Mouse (Mus musculus): Measurements from ENCODE around the gene Ctnnd1. TPM values are rescaled to one million over a fixed set of nuclear protein-coding genes. Genes with fewer than 3 reads are reported as not detected.
"Not testable (repeated sequence)": the region's sequence is repeated elsewhere in the genome, so short reads cannot be mapped to it uniquely, and the experiment has no call there.

Ctnnd1 gene
- polyA plus RNA-seq (2015; fragmentation: Nextera tagmentation; extraction: Ambion mirVana): 35.7 and 38.1 TPM in 2 replicates

DNA sequence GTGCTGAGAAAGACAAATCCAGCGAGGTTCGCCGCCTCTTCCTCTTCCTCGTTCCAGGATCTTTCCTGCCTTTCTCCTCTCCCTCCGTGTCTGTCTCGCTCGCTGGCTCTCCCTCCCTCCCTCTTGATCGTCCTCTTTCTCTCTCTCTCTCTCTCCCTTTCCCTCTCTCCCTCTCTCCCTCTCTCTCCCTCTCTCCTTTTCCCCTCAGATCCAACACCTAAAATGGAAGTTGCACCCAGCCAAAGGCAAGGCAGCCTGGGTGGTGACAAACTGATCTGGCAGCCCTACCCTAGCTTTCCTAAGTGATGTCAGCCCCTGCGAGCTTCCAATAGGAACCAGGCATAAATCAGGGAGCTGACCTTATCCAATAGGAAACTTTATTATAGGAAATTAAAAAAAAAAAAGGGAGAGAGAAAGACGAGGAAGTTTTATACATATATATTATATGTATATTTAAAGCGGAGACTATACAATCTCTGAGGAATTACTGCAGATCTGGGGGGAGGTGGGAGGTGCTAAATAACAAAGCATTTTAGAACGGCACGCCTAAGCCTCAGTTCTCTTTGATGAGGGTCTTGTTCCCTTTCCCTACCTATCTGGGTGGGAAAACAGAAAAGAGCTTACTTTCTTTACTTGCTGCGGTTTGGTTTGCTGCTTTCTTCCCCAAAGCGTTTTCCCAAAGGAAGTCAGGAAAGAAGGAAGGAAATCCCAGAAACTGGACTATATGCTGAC, at the start of gene Ctnnd1:
Ctnnd1 (minus strand) TSS at position 302 of the 732 bp plus-strand sequence.
- H3K4me1 ChIP-seq: peaks cover 29% of the 10 kb centered on the region
- peak within 1 kb of the TSS; percentile 63 for H3K4me3 ChIP-seq
- WGBS: 1% methylated on average over 15 of the region's 15 CpGs
- H3K9me3 ChIP-seq: no peaks in the 10 kb centered on the region
- peak within 1 kb of the TSS; percentile 79 for H3K9ac ChIP-seq (replicated peaks)
- no peaks in the 10 kb centered on the region for H3K36me3 ChIP-seq
- peak within 1 kb of the TSS; percentile 82 for H3K4me2 ChIP-seq (replicated peaks)
- peak; percentile 99 for ATAC-seq (replicated peaks)
- H3K27me3 ChIP-seq: no peaks in the 10 kb centered on the region
- peak within 1 kb of the TSS; percentile 97 for H3K27ac ChIP-seq (replicated peaks)

DNA sequence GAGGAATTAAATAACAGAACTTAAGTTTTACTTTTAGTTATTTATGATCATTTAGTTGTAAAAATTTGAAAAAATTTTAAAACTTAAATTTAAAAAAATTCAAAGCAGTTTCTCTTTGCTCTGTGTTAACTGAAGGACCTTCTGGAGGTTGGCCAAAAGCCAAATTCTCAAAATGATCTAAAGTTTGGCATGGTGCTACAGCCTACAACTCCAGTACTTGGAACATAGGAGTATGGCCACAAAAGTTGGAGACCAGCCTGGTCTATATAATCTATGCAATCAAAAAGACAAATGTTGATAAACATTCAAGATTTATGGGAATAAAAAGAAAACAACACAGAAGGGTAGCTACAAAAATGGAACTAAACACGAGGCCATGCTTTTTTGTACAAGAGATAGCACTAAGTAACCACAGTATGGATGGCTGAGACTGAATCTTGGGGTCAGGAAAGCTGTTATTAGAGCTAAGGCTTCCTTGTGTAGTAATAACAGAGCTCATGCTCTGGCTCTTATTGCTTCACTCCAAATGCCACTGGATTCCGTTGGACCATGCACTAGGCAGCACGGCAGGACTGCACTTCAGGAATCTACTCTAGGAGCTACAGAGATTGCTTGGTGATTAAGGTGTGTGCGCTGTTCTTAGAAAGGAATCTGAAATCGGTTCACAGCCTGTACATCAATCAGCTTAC, 44.6 kb upstream of the Ctnnd1 start:
- no peaks in the 10 kb centered on the region for H3K27me3 ChIP-seq
- no peak overlapping the region for H3K4me2 ChIP-seq (replicated peaks)
- ATAC-seq (replicated peaks): no peak
- no peaks in the 10 kb centered on the region for H3K4me1 ChIP-seq
- WGBS: 92% methylated on average over 5 of the region's 5 CpGs
- no peak overlapping the region for H3K4me3 ChIP-seq
- H3K9me3 ChIP-seq: no peaks in the 10 kb centered on the region
- no peak overlapping the region for H3K9ac ChIP-seq (replicated peaks)
- H3K36me3 ChIP-seq: peaks cover 63% of the 10 kb centered on the region
- no peak overlapping the region for H3K27ac ChIP-seq (replicated peaks)

DNA sequence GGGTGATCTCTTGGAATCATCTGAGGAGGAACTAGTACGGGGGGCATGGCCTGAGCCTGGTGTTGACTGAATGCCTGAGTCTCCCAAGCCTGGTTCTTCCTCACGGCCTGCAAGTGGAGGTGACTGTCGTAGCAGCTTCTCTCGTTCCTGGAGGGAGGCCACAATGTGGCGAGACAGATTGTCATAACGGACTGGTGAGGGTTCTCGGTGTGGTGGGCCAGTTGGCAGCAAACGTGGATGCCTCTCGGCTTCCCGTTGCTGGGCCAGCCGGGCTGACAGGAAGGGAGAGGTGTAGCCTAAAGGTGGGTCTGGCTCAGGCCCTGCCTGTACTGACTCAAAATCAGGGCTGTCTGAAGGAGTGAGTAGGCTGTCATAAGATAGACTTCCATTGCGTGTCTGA, 39.5 kb upstream of the Ctnnd1 start:
- Histone ChIP-seq H3K4me3 (no peak overlapping the region), H3K9ac (replicated peaks) (no peak overlapping the region), H3K9me3 (no peaks in the 10 kb centered on the region), H3K27ac (replicated peaks) (no peak overlapping the region), H3K4me1 (no peaks in the 10 kb centered on the region), H3K4me2 (replicated peaks) (no peak overlapping the region), H3K36me3 (peaks cover 88% of the 10 kb centered on the region), H3K27me3 (no peaks in the 10 kb centered on the region)
- ATAC-seq (replicated peaks): 0 out of 2 replicates have a peak, but pooled peaks have one; percentile 18
- WGBS: 89% methylated on average over 12 of the region's 12 CpGs

DNA sequence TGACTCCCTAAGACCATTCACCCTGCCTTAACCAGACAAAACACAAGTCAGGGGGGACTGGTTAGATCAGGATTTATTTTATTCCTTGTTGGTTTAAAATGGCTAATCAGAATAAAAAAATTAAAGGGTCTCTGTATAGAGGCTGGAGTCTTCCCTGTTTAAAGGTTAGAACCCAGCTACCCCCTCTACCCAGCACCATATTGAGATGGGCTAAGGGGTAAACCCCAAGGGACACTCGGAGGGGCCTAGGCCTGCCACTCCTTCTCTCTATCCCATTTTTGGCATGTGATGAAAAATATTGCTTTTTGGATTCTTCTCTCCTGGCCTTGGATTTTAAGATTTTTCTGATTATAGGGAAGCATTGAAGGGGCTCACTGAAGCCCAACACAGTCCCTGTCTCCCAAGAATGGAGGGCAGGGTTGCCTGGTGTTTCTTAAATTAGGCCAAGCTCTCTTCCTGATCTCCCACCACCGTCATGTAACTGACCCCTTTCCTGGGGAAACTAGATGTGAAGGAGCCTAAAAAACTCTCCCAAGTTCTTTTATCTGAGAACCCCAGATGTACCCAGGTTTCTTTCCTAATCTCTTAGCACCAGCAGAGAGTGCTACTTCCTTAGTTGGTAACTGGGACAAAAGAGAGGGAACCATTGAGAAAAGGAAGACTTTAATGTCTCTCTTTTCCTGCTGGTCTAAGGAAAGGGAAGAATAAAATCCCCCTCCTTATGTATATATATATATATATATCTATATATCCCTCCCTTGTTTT, 37.7 kb upstream of the Ctnnd1 start:
- no peak overlapping the region for H3K27ac ChIP-seq (replicated peaks)
- peaks cover 85% of the 10 kb centered on the region for H3K36me3 ChIP-seq
- WGBS: 85% methylated on average over 2 of the region's 2 CpGs

DNA sequence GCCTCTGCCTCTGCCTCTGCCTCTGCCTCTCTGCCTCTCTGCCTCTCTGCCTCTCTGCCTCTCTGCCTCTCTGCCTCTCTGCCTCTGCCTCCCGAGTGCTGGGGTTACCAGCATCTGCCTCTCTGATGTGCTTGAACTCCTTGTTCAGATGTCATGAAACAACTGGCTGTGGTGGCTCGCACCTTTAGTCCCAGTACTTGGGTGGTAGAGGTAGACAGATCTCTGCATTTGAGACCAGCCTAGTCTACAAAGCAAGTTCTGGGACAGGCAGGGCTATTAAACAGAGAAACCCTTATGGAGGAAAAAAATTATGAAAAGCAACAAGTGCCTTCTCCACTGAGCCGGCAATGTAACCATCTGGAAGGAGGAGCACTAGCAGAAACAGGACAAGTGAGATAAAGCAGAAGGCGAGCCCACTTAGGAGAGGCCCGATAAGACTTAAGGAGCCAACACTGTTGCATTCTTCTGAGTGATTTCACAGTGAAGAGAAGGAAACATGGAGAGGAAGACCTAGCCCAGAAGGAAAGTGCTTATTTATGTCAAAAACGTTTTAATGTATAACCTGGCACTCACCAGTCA, 32.1 kb upstream of the Ctnnd1 start:
- peaks cover 11% of the 10 kb centered on the region for H3K4me1 ChIP-seq
- H3K4me3 ChIP-seq: no peak overlapping the region
- H3K27me3 ChIP-seq: no peaks in the 10 kb centered on the region
- H3K4me2 ChIP-seq (replicated peaks): no peak overlapping the region
- H3K9ac ChIP-seq (replicated peaks): no peak overlapping the region
- peaks cover 41% of the 10 kb centered on the region for H3K36me3 ChIP-seq
- no peak overlapping the region for H3K27ac ChIP-seq (replicated peaks)
- no peaks in the 10 kb centered on the region for H3K9me3 ChIP-seq
- no peak for ATAC-seq (replicated peaks)
- WGBS: 83% methylated on average over 6 of the region's 6 CpGs

More for the DNA sequence above, 37.7 kb upstream of the Ctnnd1 start:
- Histone ChIP-seq H3K9ac (replicated peaks) (no peak overlapping the region), H3K4me3 (no peak overlapping the region), H3K9me3 (no peaks in the 10 kb centered on the region), H3K4me2 (replicated peaks) (no peak overlapping the region), H3K4me1 (no peaks in the 10 kb centered on the region), H3K27me3 (no peaks in the 10 kb centered on the region)
- no peak for ATAC-seq (replicated peaks)

DNA sequence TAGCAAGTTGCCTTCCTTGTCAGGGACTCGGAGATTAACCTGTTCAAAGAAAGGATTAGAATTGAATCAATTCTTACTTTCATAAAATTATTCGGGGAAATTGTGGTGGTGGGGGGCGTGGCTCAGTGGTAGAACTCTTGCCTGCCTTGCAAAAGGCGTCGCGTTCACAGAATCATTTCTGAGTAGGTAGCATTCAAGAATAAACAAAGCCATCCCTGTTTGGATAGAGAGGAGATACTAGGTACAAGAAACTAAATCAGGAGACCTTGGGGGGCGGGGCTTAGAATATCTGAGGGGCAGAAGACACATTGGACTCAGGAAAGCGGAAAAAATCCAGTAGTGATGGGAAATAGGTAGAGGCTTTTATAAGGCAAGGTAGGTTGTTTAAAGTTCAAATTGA, 28.5 kb upstream of the Ctnnd1 start, which contains the start of gene Tmx2:
Tmx2 (minus strand) TSS at position 125 of the 400 bp plus-strand sequence.
- Histone ChIP-seq H3K9me3 (no peaks in the 10 kb centered on the region), H3K4me1 (peaks cover 25% of the 10 kb centered on the region), H3K4me3 (peak within 1 kb of the TSS; percentile 82), H3K4me2 (replicated peaks) (peak within 1 kb of the TSS; percentile 56), H3K27ac (replicated peaks) (peak within 1 kb of the TSS; percentile 65), H3K27me3 (no peaks in the 10 kb centered on the region), H3K36me3 (peaks cover 27% of the 10 kb centered on the region), H3K9ac (replicated peaks) (peak within 1 kb of the TSS; percentile 76)
- ATAC-seq (replicated peaks): no peak
- 20% methylated on average over 8 of the region's 8 CpGs for WGBS

DNA sequence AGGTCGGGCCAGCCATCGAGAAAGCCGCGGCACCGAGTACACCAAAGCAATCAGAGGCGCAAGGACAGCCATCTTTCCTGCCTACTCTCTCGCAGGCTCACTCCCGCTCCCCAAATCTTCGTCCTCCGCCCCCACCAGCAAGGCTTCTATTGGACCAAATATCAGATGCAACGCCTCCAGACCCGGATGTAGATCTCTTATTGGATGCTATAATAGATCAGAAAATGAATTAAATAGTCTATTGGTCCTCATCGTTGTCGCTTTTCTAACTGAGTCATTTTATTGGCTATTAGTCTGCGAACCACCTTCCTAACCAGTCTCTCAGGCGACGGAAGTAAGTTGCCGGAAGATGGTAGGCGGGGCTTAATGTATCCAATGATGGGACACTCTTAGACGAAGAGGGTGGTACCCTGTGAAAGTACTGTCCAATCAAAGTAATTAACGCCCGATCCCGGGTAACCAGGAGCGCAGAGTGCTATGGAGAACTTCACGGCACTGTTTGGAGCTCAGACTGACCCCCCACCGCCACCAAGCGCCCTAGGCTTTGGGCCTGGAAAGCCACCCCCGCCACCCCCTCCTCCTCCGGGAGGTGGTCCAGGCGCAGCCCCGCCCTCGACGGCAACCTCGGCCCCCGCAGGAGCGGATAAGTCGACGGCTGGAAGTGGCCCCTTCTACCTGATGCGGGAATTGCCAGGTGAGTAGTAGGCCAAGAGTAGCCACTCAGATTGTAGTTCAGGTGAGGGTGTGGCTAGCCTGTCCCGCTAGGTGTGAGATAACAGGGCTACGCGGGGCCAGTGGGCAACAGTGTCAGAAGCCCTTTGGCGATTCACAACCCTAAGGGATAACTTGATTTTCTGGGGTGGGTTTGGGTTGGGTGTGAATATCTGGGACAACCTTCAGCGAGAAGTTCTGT, 27.7 kb upstream of the Ctnnd1 start, which contains the start of the genes Gm28635 and Med19:
Gm28635 (minus strand) TSS at position 74 of the 913 bp plus-strand sequence.
Med19 (plus strand) TSS at position 435 of the 913 bp plus-strand sequence.
- Histone ChIP-seq H3K4me3 (peak within 1 kb of the TSS; percentile 82), H3K27ac (replicated peaks) (peak within 1 kb of the TSS; percentile 76), H3K4me2 (replicated peaks) (peak within 1 kb of the TSS; percentile 64), H3K9me3 (no peaks in the 10 kb centered on the region), H3K4me1 (peaks cover 25% of the 10 kb centered on the region), H3K27me3 (no peaks in the 10 kb centered on the region), H3K36me3 (peaks cover 29% of the 10 kb centered on the region), H3K9ac (replicated peaks) (peak within 1 kb of the TSS; percentile 76)
- WGBS: under 1% methylated on average over 44 of the region's 44 CpGs
- ATAC-seq (replicated peaks): peak; percentile 100

DNA sequence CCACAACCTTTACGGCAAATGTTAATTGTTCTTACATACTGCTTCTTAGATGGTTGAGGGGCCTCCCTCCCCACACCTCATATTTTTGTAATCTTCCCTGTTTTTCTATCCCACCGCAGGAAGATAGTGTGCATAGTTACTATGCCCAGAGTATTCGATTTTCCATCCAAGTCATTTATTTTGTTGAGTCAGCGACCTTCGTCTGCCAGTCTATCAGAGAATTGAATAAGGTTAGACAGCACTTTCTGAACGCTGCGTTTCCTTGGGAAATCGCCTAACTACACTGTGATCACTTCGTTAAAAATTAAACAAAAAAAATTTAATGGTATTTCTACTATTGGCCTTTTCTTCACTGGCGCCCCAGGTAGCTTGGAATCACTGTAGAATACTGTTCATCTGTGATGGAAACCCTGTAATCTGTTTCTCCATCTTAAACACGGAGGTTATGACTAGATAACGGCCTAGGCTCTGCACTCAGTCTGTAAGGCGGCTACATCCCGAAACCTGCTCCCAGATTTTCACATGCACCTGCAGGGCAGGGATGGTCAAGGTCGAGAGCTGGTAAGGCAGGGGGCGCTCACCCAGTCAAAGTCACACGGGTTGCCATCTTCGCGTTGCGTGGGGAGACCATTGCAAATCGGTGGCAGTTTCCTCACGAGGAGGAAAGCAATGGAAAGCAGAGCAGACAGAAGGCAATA, 26.9 kb upstream of the Ctnnd1 start:
- Histone ChIP-seq H3K27me3 (no peaks in the 10 kb centered on the region), H3K9me3 (no peaks in the 10 kb centered on the region), H3K4me3 (peak overlapping the region; percentile 82), H3K9ac (replicated peaks) (peak overlapping the region; percentile 67), H3K27ac (replicated peaks) (peak overlapping the region; percentile 76), H3K4me1 (peaks cover 25% of the 10 kb centered on the region), H3K36me3 (peaks cover 36% of the 10 kb centered on the region), H3K4me2 (replicated peaks) (peak overlapping the region; percentile 64)
- peak; percentile 47 for ATAC-seq (replicated peaks)
- 10% methylated on average over 22 of the region's 22 CpGs for WGBS

DNA sequence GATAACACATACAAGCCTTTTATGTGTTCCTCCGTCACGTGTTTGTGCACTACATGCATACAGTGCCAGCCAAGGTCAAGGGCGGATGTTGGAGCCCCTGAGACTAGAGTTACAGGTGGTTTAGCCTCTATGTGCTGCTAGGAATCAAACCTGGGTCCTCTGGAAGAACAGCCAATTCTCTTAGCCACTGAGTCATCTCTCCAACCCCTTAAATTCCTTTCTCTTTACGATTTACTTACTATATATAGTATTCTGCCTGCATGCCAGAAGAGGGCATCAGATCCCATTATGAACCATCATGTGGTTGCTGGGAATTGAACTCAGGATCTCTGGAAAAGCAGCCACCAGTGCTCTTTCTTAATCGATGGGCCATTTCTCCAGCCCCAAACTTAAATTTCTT, 21.0 kb upstream of the Ctnnd1 start:
- Histone ChIP-seq H3K4me2 (replicated peaks) (peak overlapping the region; percentile 80), H3K27ac (replicated peaks) (peak overlapping the region; percentile 92), H3K4me1 (peaks cover 27% of the 10 kb centered on the region), H3K36me3 (peaks cover 41% of the 10 kb centered on the region)
- H3K9ac ChIP-seq (replicated peaks); ATAC-seq (replicated peaks); H3K9me3 ChIP-seq; H3K4me3 ChIP-seq; H3K27me3 ChIP-seq: not testable (repeated sequence)
- 68% methylated on average over 4 of the region's 5 CpGs for WGBS

DNA sequence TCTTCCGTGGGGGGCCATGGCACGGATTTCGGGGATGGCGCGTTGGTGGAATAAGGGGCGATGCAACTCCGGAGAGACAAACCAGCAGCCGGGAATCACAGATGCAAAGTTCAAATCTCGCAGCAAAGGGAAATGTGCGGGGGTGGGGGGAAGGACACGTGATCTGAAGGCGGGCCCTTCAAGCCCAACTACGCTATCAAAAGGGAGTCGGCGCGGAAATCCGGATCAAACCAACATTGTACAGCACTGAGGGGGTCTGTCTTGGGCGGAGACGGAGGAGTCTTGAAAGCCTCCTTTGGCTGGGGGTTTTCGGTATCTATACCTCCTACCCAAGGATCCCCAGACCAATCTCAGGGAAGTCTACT, 20.0 kb upstream of the Ctnnd1 start, which contains the start of gene Selenoh:
Selenoh (minus strand) TSS at position 202 of the 365 bp plus-strand sequence.
- no peaks in the 10 kb centered on the region for H3K9me3 ChIP-seq
- H3K27me3 ChIP-seq: no peaks in the 10 kb centered on the region
- H3K27ac ChIP-seq (replicated peaks): peak within 1 kb of the TSS; percentile 92
- WGBS: under 1% methylated on average over 20 of the region's 20 CpGs
- peak; percentile 98 for ATAC-seq (replicated peaks)
- peak within 1 kb of the TSS; percentile 98 for H3K4me3 ChIP-seq
- peak within 1 kb of the TSS; percentile 93 for H3K9ac ChIP-seq (replicated peaks)
- peaks cover 34% of the 10 kb centered on the region for H3K36me3 ChIP-seq
- peak within 1 kb of the TSS; percentile 80 for H3K4me2 ChIP-seq (replicated peaks)
- peaks cover 22% of the 10 kb centered on the region for H3K4me1 ChIP-seq
